Mouse (Mus musculus): Measurements from ENCODE around the gene Ism1. TPM values are rescaled to one million over a fixed set of nuclear protein-coding genes. Genes with fewer than 3 reads are reported as not detected.
A peak's percentile ranks its signal among the peaks of the same experiment; 100 is the strongest.

Ism1 gene
- total RNA-seq, 2 experiments from 2014 or later = 5.5 to 8.0 TPM

- no peak for DNase-seq (ENCODE audit: low spot score in 2 of 2)
- intact Hi-C loops (cut with DNase I) = no loop called here
Measured at GRCm38 (mm10) chr2:139708194-139708899, 30.4 kb downstream of the Ism1 start.

GRCm38 (mm10) chr2:139711640-139712039, 33.7 kb downstream of the Ism1 start:
- intact Hi-C loops (cut with DNase I) = no loop called here
- no peak for DNase-seq (ENCODE audit: low spot score in 2 of 2)

DNA sequence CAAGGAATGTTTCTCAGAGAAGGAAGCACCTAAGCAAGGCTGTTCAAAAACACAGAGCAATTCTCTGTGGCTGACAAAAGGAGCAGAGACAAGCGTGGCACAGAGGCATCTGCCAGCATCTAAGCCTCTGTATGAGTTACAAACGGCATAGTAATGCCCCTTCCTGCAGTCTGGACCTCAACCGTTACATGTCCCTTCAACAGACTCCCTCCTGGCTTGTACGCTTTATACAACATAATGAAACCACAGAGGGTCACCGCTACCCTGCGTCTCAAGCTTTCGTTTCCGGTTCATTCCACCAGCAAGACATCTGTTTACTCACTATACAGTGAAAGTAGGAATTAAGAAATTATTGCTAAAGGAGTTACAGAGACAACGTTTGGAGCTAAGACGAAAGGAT, 34.1 kb downstream of the Ism1 start:
- no peak for DNase-seq (ENCODE audit: low spot score in 2 of 2)
- intact Hi-C loops (cut with DNase I) = no loop called here

DNA sequence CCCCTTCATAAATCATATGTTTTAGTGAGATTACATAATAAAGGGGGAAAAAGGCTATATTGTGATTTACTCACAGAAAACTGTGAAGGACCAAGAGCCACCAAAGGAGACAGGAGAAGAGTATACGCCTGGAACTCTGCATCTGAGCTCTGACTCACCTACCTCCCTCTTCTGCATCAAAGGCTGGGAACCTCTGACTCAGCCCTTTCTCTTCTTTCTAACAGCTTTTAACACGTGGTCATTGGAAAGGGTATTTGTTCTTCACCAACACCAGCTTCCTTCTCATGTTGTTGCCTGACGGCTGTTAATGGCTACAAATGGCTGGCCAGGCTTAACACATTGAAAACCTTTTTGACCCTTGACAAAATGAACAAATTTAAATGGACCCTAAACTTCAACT, 36.2 kb downstream of the Ism1 start:
- intact Hi-C loops (cut with DNase I) = no loop called here
- no peak for DNase-seq (ENCODE audit: low spot score in 2 of 2)

- DNase-seq (ENCODE audit: low spot score in 2 of 2) = no peak
- intact Hi-C loops (cut with DNase I) = no loop called here
Measured at GRCm38 (mm10) chr2:139717772-139718171, 39.8 kb downstream of the Ism1 start.

DNA sequence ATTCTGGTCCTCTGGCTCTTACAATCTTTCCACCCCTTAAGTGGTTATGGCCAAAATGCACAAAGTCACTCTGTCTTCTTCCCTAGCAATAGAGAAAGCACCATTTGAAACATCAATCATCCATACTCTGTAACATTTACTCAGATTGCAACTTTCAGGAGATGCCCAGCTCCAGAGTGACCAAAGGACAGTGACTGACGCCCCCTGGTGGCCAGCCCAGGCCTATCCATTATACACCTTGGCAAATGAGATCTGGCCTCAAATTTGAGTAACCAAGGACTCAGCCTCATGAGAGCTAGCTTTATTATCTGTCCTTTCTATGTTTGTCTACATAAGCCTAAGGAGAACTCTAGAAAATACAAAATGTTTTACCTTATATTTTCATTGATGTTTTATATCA, 44.7 kb downstream of the Ism1 start:
- DNase-seq (ENCODE audit: low spot score in 2 of 2) = peak; percentile 26 to 28
- intact Hi-C loops (cut with DNase I) = loop anchor here (5.0 kb wide), 1 partner anchor 130 kb away; no protein-coding TSS in a partner anchor

DNA sequence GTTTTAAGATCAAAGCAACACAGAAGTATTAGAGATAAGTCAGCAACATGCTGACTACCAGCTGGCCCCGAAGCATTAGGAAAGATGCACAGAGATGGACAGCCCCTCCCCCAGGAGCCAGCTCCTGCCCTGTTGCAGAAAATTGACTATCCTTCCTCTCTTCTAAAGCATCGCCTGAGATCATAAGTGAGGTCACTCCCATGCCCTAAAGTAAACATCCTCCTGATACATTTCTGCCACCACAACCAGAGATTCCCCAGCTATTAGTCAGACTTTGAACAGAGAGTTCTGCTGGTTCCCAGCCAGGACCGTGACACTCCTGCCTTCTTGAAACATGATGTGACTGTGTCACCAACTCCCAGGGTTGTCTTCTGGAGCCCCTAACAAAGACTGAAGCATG, 45.3 kb downstream of the Ism1 start:
- no peak for DNase-seq (ENCODE audit: low spot score in 2 of 2)
- intact Hi-C loops (cut with DNase I) = loop anchor here (5.0 kb wide), 1 partner anchor 131 kb away; no protein-coding TSS in a partner anchor

GRCm38 (mm10) chr2:139724202-139724838, 46.3 kb downstream of the Ism1 start:
- intact Hi-C loops (cut with DNase I) = loop anchor here (5.0 kb wide), 1 partner anchor 132 kb away; no protein-coding TSS in a partner anchor
- no peak for DNase-seq (ENCODE audit: low spot score in 2 of 2)

GRCm38 (mm10) chr2:139725328-139725727, 47.4 kb downstream of the Ism1 start:
- no peak for DNase-seq (ENCODE audit: low spot score in 2 of 2)
- intact Hi-C loops (cut with DNase I) = no loop called here

GRCm38 (mm10) chr2:139728060-139728459, 50.1 kb downstream of the Ism1 start:
- DNase-seq (ENCODE audit: low spot score in 2 of 2) = no peak
- intact Hi-C loops (cut with DNase I) = no loop called here

DNA sequence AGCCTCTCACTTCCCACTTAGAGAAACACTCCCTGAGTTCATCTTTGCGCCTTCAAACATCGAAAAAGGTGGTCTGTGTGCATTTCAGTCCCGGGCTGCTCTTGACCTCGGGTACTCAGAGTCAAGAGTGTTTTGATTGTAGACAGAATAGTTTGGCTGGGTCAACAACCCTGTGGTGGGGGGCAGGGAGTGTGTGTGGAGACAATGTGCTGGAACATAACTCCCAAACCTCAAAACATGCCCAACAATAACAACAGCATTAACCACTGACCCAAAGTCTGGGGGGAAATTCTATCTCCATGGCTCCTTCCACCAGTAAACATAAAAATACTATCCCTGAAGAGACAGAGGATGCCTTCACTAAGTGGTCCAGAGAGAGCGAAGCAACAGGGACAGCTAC, 51.4 kb downstream of the Ism1 start:
- no peak for DNase-seq (ENCODE audit: low spot score in 2 of 2)
- intact Hi-C loops (cut with DNase I) = no loop called here

DNA sequence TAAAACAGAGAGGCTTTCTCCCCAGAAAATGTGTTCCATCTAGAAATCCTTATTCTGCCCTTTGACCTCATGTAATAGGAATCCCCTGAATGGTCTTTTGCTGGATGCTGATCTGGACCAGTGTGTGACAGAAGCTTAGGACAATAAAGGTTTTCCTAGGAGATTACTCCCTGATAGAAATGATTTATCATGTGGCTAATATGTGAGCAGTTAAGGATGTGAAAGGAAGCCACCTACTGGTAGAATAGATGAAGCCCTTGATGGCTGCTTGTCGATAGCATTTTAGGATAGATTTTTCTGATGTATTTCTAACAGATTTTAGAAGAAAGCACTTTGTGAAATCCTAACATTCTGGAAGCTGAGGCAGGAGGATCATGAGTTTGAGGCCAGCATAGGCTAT, 64.4 kb downstream of the Ism1 start:
- DNase-seq (ENCODE audit: low spot score in 2 of 2) = peak in 1 of 2 experiments; percentile 11

GRCm38 (mm10) chr2:139757021-139757420, 79.0 kb downstream of the Ism1 start:
- DNase-seq (ENCODE audit: low spot score in 2 of 2) = no peak
- intact Hi-C loops (cut with DNase I) = no loop called here

More for the DNA sequence above, 64.4 kb downstream of the Ism1 start:
- intact Hi-C loops (cut with DNase I) = loop anchor here (2.0 kb wide), 1 partner anchor 152 kb away; no protein-coding TSS in a partner anchor

DNA sequence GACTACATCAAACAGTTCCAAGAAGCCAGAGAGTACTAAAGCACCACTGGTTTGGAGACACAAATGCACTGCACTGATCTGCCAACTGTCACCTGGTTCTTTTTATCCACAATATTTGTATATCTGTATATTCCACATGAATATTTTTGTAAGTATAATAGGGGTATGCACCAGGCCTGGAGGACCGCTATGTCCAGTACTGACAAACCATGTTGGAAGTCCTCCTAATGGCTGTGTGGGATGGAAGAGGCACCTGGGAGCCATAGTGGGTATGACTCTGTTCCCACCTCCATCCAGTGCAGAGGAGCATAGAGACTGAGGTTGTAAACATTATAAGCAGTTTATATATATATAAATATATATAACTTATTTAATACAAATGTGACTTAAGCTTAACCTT, 79.5 kb downstream of the Ism1 start:
- intact Hi-C loops (cut with DNase I) = no loop called here
- no peak for DNase-seq (ENCODE audit: low spot score in 2 of 2)

GRCm38 (mm10) chr2:139764355-139764754, 86.4 kb downstream of the Ism1 start:
- no peak for DNase-seq (ENCODE audit: low spot score in 2 of 2)
- intact Hi-C loops (cut with DNase I) = no loop called here

DNA sequence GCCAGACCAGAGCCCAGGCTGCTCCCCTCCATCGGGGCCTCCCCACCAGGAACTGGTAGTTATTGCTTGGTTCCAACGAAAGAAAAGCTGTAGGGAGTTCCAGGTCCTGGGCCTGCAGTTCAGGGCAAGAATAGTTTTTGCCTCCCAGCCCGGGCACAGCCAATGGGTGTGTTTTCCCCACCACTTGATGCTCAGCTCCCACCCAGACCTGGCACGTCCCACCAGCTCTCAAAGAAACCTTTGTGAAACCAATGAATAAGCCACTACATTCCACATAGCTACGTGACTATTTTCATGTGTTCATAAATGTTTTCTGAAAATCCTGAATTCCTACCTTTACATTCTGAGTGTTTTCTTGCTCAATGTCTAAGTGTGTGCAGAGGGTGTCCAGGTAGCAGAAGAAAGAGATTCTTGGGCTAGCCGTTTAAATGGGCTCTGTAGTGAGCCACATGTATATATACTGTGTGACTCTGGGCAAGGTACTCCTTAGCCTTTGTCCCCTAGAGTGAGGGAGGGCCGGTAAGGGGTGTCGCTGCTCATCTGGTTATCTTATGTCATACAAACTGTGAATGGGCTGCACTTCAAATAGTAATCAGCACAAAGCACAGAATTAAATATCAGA, 97.1 kb downstream of the Ism1 start:
- intact Hi-C loops (cut with DNase I) = no loop called here
- no peak for DNase-seq (ENCODE audit: low spot score in 2 of 2)

DNA sequence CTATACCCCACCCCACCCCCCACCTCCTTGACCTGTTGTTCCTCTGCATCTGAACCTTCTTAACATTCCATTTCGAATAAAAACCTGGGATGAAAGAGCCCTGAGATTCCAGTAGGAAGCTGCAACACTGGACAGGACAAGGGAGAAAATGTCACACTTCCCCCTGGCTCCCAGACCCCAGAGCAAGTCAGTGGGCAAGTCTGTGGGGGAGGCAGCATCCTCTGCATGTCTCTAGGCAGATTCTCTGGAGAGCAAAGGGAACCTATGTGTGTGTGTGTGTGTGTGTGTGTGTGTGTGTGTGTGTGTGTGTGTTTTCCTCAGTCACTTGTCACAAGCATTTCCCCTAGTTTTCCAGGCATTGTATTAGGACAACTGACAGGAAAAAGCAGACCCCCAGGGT, 98.7 kb downstream of the Ism1 start:
- intact Hi-C loops (cut with DNase I) = no loop called here

GRCm38 (mm10) chr2:139778283-139778682, 100.3 kb downstream of the Ism1 start:
- intact Hi-C loops (cut with DNase I) = no loop called here
- peak; percentile 15 to 25 for DNase-seq (ENCODE audit: low spot score in 2 of 2)

More for the DNA sequence above, 98.7 kb downstream of the Ism1 start:
- DNase-seq (ENCODE audit: low spot score in 2 of 2) = no peak

- no peak for DNase-seq (ENCODE audit: low spot score in 2 of 2)
- intact Hi-C loops (cut with DNase I) = loop anchor here (10.0 kb wide), 1 partner anchor 181 kb away; no protein-coding TSS in a partner anchor
Measured at GRCm38 (mm10) chr2:139783318-139783850, 105.4 kb downstream of the Ism1 start.

DNA sequence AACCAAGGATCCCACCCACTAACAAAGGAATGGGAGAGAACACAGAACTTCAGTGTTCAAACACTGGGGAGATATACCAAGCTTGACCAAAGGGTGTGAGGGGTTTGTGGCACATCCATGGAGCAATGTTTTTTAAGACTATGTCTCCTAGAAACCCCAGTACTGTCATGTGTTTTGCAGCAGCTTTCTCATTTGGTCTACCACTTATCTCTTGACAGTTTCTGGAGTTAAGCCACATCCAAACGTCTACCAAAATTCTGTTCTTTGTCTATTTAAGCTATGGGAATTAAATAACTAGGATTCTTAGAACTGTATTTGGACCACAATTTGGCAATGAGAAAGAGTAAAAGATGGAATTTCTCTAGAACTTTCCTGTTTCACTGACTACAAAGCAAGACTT, 106.5 kb downstream of the Ism1 start:
- intact Hi-C loops (cut with DNase I) = loop anchor here (10.0 kb wide), 1 partner anchor 180 kb away; no protein-coding TSS in a partner anchor
- peak in 1 of 2 experiments; percentile 17 for DNase-seq (ENCODE audit: low spot score in 2 of 2)

All from left cerebral cortex, postnatal 14 days (tissue).